Mouse (Mus musculus) heart, embryonic 15.5 days (tissue): ENCODE results near the gene Olfr1427. TPM values are rescaled to one million over a fixed set of nuclear protein-coding genes. Genes with fewer than 3 reads are reported as not detected.
"Not testable (repeated sequence)": the region's sequence is repeated elsewhere in the genome, so short reads cannot be mapped to it uniquely, and the experiment has no call there.

Experiments
- ATAC-seq: fragments of 200-750 bp; cut with Nextera tagmentation; replicated peaks from 2 replicates; pipeline ENCODE4 v1.8.0; 2017; ENCODE audit warnings: low read depth, moderate TSS enrichment; ENCODE audit not compliant: insufficient number of reproducible peaks, insufficient read depth, low FRiP score
- H3K27ac ChIP-seq: fragments of 300-500 bp; sonication (generic); 2 replicates; pipeline ENCODE4 v1.5.1; 2015; ENCODE audit warnings: mild to moderate bottlenecking, inconsistent platforms
- H3K27me3 ChIP-seq: fragments of 300-500 bp; sonication (generic); 2 replicates; pipeline ENCODE4 v1.6.1; 2015; ENCODE audit warnings: inconsistent platforms
- H3K36me3 ChIP-seq: fragments of 300-500 bp; sonication (generic); 2 replicates; pipeline ENCODE4 v1.6.1; 2015; ENCODE audit warnings: mild to moderate bottlenecking, inconsistent platforms
- H3K4me1 ChIP-seq: fragments of 300-500 bp; sonication (generic); replicated peaks from 2 replicates; pipeline ENCODE4 v1.6.1; 2015; ENCODE audit warnings: inconsistent platforms
- H3K4me2 ChIP-seq: fragments of 300-500 bp; sonication (generic); 2 replicates; pipeline ENCODE4 v1.6.1; 2015; ENCODE audit warnings: inconsistent platforms, mild to moderate bottlenecking, moderate library complexity
- H3K4me3 ChIP-seq: fragments of 300-500 bp; sonication (generic); 2 replicates; pipeline ENCODE4 v1.5.1; 2015; ENCODE audit warnings: mild to moderate bottlenecking, inconsistent platforms
- H3K9ac ChIP-seq: fragments of 300-500 bp; sonication (generic); 2 replicates; pipeline ENCODE4 v1.6.1; 2015; ENCODE audit warnings: mild to moderate bottlenecking, inconsistent platforms
- H3K9me3 ChIP-seq: fragments of 300-500 bp; sonication (generic); replicated peaks from 2 replicates; pipeline ENCODE4 v1.6.1; 2016; ENCODE audit warnings: inconsistent platforms
- WGBS: fragments of 180-500 bp; shearing (Covaris S2); methylation state at CpG from one replicate; pipeline ENCODE4 v1.1.7; 2015; ENCODE audit warnings: mixed read lengths; 5-methylcytosine and 5-hydroxymethylcytosine counted together
- polyA plus RNA-seq: library from polyadenylated mRNA; unstranded; fragments of >200 nt; fragmentation: Nextera tagmentation; extraction: Ambion mirVana; gene quantifications from 2 replicates; pipeline ENCODE4 v1.2.1, GENCODE M21; 2015

Gene Olfr1427
- polyA plus RNA-seq, 1 experiment from 2014 or later, result not detected

- WGBS, result 57% methylated on average over 1 of the region's 1 CpGs
- not testable (repeated sequence) for H3K4me2 ChIP-seq, H3K9ac ChIP-seq, ATAC-seq, H3K9me3 ChIP-seq, H3K4me3 ChIP-seq, H3K27me3 ChIP-seq, H3K27ac ChIP-seq, H3K4me1 ChIP-seq, H3K36me3 ChIP-seq
These were observed 35.3 kb downstream of the Olfr1427 start for GRCm38 (mm10) chr19:12067806-12068205.

- H3K27me3 ChIP-seq, ATAC-seq, H3K36me3 ChIP-seq, H3K4me3 ChIP-seq, H3K9me3 ChIP-seq, H3K27ac ChIP-seq, H3K4me1 ChIP-seq, H3K4me2 ChIP-seq, H3K9ac ChIP-seq: not testable (repeated sequence)
- 87% methylated on average over 1 of the region's 1 CpGs for WGBS
These were observed 40.6 kb downstream of the Olfr1427 start, which contains the start of gene Olfr1424 for GRCm38 (mm10) chr19:12062582-12062981. Gene Olfr1424, minus strand, starts transcription at chr19:12062682.

Other genes starting within 250 kb of the Olfr1427 start
- gene Olfr1418, start 242.3 kb downstream of the Olfr1427 start, polyA plus RNA-seq, result not detected in 2 replicates
- not detected in 2 replicates for gene Olfr1419, start 228.2 kb downstream of the Olfr1427 start, polyA plus RNA-seq
- gene Olfr1420, start 216.8 kb downstream of the Olfr1427 start, polyA plus RNA-seq, result 0.05 and 0.28 TPM in 2 replicates
- 17.2 and 17.3 TPM in 2 replicates for gene Patl1, start 190.9 kb downstream of the Olfr1427 start, polyA plus RNA-seq
- gene Osbp, start 137.4 kb downstream of the Olfr1427 start, polyA plus RNA-seq, result 4.3 and 4.4 TPM in 2 replicates
- 0.03 TPM in 1 of 2 replicates, not detected in the other for gene Olfr1423, start 62.0 kb downstream of the Olfr1427 start, polyA plus RNA-seq
- gene Olfr1424, start 40.7 kb downstream of the Olfr1427 start, polyA plus RNA-seq, result not detected in 2 replicates
- not detected in 2 replicates for gene Olfr1425, start 25.6 kb downstream of the Olfr1427 start, polyA plus RNA-seq
- gene Olfr1426, start 11.3 kb downstream of the Olfr1427 start, polyA plus RNA-seq, result not detected in 2 replicates
- gene Olfr1428, start 12.6 kb upstream of the Olfr1427 start, polyA plus RNA-seq, result not detected in 2 replicates
- not detected in 2 replicates for gene Olfr76, start 19.9 kb upstream of the Olfr1427 start, polyA plus RNA-seq
- gene Olfr1555-ps1, start 66.8 kb upstream of the Olfr1427 start, polyA plus RNA-seq, result not detected in 2 replicates
- gene Olfr1431, start 97.3 kb upstream of the Olfr1427 start, polyA plus RNA-seq, result not detected in 2 replicates
- gene Olfr1432, start 129.3 kb upstream of the Olfr1427 start, polyA plus RNA-seq, result not detected in 2 replicates
- not detected in 2 replicates for gene Olfr262, start 138.3 kb upstream of the Olfr1427 start, polyA plus RNA-seq
- gene Olfr235, start 157.7 kb upstream of the Olfr1427 start, polyA plus RNA-seq, result not detected in 2 replicates
- not detected in 2 replicates for gene Olfr1434, start 176.5 kb upstream of the Olfr1427 start, polyA plus RNA-seq
- not detected in 2 replicates for gene Olfr1436, start 195.8 kb upstream of the Olfr1427 start, polyA plus RNA-seq
- not detected in 2 replicates for gene Olfr1437, start 221.8 kb upstream of the Olfr1427 start, polyA plus RNA-seq
- not detected in 2 replicates for gene Olfr1438-ps1, start 232.6 kb upstream of the Olfr1427 start, polyA plus RNA-seq